Mouse (Mus musculus) lung, postnatal 36 days (tissue): ENCODE data around the gene Grin3b.
A peak's percentile ranks its signal among the peaks of the same experiment; 100 is the strongest.
"Not testable (repeated sequence)": the region's sequence is repeated elsewhere in the genome, so short reads cannot be mapped to it uniquely, and the experiment has no call there.

Experiments
- DNase-seq: peaks from one replicate; pipeline ENCODE4 v3.0.0; 2022; ENCODE audit warnings: mixed read lengths

Grin3b gene

DNA sequence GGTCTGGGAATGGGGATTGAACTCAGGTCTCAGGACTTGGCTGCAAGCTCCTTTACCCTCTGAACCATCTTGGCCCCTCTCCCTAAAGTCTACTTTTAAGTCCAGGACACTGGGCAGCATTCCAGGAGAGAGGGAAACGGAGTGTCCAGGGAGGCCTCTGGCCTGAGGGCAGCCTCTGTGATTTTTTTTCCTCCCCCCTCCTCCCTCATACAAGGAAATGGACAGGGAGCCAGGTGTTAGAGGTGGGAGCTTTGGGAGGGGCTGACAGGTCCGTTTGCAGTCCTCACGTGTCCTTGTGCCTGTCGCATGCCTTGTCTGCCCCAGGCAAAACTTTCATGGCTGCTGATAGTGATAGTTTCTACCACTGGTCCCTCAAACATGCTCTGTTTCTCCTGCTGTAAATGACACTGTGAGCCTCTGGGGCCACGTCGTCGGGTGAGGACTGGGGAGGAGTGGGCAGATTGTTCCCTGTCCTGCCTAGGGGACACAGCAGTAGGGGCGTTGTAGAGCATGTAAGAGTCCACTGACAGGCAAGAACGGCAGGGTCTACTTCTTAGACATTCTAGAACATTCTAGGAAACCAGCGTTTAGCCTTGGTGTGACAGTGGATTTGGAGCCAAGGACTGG lies 34.1 kb upstream of the Grin3b start:
- DNase-seq: no peak

DNA sequence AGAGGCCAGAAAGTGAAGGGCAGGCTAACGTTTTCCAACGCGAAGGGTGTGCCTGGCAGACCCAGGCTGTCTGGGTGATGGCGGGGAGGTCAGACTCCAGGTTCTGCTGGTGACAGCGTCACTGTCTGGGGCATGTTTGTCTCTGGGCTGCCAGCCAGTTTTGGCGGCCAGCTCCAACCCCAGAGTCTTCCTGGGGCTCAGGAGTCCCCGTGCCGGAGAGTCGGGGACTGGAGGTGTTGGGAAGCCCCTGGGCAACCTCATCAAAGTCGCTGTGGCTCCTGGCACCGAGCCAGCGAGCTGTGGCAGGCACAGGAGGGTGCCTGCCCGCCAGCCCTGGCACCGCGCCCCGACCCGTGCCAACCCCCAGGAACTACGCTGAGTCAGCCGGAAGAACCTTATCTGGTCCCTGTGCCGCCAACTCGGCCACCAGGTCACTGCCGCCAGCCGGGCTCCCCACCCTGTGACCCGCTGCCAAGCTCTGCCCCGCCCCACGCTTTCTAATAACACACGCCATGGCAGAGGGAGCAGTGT lies 33.5 kb upstream of the Grin3b start:
- DNase-seq: peak; percentile 94

DNA sequence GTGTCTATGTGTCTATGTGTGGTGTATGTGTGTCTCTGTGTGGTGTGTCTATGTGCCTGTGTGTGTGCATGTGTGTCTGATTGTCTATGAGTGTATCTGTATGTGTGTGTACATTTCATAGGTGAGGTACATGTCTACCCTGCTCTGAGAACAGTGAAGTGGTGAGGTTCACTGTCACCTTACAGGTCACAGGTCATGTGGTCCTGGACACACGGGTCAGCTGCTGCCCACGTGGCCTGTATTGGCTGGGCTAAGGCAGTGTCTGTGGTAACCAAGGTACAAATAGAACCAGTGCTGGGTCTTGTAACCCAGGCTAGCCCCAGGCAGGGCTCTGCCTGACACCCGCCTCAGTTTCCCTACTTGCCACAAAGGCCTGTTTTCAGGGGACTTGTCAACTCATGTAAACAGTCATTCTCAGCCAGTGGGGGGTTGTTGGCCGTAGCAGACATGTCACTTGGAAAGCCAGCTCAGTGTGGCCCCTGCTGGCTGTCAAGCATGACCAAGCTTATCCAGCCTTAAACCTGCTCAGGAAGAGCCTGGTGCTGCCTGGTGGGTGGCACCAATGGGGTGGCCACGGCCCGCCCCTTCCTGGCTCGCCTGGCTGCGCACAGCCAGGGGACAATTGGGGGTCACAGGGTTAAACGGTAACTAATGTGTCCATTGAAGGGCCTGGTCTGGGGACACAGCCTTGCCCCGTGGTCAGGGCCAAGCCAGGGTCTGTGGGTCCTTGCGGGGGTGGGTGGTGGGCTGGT lies 32.6 kb upstream of the Grin3b start:
- DNase-seq: no peak

DNA sequence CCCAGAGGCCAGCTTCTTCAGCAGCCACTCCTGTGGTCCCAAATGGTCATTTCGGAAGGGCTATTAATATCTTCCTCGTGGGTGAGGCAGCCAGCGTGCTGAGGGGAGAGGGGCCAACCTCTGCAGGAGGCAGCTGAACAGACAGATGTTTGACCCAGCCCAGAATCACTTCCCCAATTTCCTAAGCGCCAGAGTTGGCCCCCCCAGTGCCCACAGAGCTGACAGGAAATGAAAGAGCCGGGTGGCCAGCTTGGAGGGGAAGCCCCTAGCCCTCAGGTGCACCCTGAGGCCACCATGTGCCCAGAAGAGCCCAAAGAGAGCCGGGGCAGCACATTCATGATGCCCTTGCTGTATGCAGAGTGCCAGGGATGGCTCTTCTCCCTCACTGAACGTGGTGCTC lies 29.8 kb upstream of the Grin3b start:
- DNase-seq: peak; percentile 67

DNA sequence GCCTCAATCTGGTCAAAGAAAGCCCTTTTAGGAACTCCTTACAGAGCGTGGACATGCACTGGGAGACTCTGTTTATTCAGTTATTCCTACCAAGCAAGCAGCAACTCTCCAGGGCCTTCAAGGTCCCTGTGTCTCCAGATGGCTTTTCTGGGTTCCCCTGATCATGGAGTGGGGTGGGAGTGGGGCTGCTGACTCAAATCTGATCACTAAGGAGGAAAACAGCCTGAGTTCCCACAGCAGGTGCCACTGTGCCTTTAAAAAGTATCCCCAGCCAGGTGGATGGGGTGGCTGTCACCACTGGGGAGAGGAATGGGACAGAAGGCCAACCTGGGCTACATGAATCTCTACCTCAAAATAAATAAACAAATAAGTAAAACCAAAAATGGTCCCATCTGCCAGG lies 27.5 kb upstream of the Grin3b start:
- no peak for DNase-seq

DNA sequence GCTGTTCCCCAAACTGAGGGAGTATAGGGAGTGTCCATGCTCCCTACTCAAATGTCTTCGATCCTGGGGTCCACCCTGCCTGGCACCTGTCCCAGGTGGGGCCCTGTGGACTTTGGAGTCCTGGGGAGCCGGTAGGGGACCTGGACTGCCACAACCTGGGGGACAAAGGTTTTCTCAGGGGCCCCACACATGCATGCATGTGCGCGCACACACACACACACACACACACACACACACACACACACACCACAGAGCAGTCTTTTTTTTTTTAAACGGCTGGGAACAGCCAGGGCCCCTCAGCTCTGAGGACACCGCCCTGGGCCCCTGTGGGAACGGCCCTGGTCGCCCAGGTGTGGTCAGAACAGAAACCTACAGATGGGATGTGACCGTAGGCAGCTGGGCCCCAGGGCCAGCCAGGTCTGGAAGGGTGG lies 27.0 kb upstream of the Grin3b start:
- no peak for DNase-seq

DNA sequence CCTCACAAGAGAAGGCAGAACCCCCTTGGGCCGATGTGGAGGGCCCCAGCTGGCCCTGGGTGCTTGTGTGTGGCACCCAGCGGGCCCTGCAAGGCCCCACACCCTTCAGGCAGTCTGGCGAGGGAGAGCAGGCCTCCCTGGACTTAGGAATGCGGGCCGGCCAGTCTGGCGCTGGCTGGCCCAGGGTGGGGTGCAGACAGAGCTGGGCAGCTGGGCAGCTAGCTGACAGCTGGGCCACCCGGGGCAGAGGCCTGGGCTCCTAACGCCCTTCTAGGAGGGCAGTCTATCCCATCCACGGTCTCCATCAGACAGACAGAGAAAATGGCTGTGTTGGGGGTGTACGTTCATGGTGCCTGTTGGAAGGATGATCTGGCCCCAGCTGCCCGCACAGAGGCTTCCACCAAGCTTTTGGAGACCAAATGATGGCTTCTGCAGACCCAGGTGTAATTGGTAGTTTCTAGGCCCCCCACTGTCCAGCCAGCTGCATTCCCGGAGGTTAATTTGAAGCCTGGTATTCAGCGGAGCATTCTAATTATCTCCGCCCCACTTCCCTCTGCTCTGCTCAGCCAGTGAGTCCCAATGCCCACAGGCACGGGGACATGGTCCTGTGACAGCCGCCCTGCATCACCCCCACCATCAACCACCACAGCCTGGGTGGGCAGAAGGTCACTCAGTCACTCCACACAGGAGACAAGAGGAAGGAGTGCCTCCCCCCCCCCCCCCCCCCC lies 24.8 kb upstream of the Grin3b start:
- peak; percentile 55 for DNase-seq

DNA sequence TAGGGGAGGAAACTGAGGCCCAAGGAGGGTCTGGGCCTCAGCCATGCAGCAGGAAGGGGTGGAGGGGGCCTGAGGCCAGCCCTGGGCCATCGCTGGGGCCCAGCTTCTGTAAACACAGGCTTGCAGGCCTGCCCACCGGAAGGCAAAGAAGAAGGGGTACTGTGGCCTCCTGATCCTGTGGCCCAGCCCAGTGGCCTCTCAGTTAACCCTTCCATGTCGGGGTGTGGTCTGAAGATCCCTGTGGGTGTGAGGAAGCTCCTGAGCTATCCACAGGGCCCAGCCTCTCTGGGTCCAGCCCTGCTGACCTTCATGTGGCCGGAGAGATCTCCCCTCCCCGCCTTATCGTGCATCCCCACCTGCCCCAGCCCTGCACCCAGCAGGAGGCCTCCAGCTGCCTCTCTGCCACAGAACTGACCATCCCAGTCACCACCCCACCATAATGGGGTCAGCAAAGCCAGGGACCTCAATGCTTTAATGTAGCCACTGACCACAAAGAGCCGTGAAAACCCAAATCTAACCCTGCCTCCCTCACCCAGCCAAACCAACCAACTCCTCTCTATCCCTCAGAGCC lies 23.7 kb upstream of the Grin3b start:
- DNase-seq: no peak

DNA sequence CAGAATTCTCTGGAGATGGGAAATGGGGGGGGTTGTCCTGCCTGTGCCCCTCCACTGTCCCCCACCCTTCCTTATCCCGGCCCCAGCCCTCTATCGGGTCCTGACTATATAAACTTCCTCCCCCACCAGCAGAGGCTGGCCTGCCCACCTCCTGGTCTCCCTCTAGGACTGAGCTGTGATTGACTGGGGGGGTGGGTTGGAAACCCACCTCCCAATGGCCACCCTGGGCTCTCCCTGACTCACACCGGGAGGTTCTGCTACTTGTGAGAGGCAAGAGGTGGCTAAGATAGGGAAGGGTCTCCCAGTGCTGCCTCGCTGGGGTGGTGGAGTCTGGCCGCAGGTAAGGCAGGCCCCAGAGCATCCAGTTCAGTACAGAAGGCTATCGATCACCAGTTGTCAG lies 23.0 kb upstream of the Grin3b start:
- no peak for DNase-seq

DNA sequence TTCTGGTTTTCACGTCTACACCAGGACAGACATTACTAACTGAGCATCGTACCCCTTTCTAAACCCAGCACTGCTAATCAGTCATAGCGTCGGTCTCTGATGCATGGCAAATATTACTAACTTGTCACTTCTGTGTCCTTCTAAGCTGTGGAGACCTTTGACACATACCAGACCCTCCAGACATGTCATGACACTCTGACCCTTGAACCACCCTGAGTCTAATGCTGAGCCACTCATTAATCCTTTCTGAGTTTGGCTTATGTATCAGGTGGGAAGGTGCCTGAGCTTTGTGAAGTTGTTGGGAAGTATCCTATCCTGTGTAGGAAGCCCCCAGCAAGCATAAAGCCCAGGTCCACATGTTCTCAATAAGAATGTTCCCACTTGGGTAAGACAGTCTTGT lies 20.6 kb upstream of the Grin3b start:
- DNase-seq: no peak

DNA sequence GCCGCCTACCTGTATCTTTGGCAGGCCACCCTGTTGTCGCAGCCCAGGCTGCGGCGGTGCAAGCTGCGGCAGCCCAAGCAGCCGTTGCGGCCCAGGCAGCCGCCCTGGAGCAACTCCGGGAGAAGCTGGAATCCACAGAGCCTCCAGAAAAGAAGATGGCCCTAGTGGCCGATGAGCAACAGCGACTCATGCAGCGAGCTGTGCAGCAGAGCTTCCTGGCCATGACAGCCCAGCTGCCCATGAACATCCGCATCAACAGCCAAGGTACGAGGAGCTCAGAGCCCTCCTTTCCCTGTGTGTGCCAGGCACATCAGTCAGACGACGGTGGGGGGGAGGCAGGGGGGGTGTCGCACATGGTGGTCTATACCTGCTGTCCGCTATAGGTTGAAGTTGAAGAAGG lies 19.9 kb upstream of the Grin3b start:
- DNase-seq: no peak

DNA sequence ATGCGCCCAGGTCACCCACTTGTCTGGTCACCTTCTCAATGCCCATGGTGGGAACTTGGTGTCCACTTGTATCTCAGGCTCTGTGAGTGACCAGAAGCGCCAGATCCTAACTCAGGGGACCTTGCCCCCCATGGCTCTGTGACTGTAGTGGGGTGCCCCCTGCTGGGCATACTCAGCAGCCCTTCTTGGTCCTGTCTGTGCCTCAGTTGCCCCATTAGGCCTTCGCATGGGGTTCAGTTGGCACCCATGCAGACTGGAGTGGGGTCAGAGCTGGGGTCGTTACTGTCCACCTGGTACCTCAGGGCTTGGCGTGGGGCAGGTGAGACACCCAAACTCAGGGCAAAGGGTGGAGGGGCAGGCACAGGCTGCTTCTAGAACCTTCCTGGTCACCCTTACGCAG lies 16.6 kb upstream of the Grin3b start:
- peak; percentile 71 for DNase-seq

DNA sequence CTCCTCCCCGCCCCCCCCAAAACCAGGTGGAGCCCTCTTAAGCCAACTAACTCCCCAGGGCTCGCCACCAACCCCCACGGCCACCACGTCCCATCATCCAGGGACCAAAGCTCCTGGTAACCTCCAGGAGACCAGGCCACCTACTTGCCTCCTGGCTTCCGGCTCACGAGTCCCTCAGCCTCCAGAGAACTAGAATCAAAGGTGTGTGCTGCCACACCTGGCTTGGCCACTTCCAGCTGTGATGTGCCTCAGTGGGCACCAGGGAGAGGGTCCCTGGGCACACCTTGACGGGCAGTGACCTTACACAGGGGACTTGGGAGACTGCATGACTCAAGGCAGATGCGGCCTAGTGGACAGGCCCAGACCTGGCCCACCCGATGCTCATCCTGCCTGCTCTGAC lies 14.8 kb upstream of the Grin3b start:
- no peak for DNase-seq

DNA sequence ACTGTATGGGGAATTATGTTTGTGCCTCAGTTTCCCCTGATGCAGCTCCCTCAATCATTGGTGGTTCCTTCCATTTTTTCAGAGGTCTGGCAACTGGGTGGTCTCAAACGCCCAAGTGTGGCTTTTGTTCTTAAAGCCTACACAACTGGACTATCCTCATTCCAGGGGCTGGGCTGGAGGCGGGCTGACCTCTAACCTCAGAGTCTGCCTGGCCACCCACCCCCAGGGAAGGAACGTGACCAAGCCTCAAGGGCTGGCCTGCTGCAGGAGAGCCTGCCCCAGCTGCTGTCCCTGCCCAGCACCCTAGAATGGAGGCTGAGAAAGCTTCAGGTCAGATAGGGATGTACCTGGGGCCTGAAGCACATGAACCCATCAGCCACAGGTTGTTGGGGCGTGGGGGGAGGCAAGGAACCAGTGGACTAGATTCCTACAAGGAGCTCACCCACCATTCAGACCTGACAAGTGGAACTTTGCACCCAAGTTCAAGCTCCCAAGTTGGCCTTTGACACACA lies 13.8 kb upstream of the Grin3b start:
- no peak for DNase-seq

DNA sequence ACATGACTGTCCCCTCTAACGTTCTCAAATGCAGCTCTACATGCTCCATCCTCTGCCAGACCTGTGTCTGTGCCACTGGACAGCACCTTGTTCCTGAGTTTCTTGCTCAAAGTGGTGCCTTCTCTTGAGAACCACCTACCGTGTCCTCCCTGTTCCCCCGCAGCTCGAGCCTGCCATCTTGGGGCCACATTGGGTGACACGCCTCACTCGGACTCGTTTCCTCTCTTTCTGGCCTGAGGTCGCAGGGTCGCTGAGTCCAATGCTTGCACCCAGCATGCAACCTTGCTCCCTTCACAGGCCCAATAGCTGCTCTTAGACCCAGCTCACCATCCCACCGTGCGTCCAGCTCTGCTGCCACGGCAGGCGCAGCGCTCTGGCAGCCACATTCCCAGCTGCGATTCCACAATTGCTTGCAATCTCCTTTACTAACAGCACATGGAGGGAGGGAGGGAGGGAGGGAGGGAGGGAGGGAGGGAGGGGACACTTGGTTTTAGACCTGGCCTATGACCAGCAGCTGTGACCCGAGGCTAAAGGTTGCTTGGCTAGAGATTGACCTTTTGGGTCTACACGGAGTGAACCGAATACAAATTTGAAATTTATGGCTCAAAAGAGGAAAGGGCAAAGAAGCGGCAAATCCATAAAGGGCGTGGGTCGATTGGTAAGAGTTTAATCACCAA lies 12.2 kb upstream of the Grin3b start:
- peak; percentile 89 for DNase-seq

DNA sequence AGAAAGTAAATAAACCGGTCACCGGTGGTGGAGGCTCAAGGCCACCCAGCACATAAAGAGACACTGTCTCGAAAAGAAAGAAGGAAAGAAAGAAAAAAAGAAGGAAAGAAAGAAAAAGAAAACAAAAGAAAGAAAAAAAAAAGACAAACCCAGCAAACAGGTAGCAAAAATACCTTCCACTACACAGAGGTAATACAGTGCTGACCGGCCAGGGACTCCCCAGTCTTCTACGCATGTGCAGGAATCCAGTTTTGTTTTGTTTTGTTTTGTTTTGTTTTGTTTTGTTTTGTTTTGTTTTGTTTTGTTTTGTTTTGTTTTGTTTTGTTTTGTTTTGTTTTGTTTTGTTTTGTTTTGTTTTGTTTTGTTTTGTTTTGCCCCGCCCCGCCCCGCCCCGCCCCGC lies 11.1 kb upstream of the Grin3b start:
- DNase-seq: not testable (repeated sequence)

DNA sequence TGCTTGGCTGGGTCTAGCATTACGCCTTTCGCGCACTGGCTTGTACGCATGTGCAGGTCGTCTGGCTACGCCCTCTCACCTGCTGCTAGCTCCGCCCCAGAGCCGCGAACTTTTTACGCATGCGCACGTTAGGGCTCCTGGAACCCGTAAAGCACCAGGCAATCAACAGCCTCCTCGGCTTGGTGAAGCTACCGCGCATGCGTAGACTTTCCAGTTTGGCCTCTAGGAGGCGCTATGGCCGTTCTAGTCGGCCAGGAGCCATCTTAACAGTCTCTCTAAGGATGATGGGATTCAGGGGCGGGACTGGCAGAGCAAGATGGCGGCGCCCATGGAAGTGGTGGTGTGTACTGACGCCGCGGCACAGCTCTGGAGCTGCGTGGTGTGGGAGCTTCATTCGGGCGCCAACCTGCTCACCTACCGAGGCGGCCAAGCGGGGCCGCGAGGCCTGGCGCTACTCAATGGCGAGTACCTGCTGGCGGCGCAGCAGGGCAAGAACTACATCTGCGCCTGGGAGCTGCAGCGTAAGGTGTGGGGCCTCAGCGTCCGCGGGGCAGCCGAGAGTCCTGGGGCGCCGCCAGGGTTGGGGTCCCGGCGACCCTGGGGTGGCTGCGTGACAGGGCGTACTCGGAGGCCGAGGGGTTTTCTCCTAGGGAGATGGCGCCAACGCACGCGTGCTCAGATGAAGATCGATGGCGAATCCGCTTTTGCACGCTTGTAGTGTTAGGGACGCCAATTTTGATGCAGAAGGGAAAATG lies 10.5 kb upstream of the Grin3b start, which contains the start of gene Wdr18:
Gene Wdr18, plus strand, starts transcription at position 306 of the 755 bp plus-strand sequence.
- DNase-seq: peak; percentile 99

DNA sequence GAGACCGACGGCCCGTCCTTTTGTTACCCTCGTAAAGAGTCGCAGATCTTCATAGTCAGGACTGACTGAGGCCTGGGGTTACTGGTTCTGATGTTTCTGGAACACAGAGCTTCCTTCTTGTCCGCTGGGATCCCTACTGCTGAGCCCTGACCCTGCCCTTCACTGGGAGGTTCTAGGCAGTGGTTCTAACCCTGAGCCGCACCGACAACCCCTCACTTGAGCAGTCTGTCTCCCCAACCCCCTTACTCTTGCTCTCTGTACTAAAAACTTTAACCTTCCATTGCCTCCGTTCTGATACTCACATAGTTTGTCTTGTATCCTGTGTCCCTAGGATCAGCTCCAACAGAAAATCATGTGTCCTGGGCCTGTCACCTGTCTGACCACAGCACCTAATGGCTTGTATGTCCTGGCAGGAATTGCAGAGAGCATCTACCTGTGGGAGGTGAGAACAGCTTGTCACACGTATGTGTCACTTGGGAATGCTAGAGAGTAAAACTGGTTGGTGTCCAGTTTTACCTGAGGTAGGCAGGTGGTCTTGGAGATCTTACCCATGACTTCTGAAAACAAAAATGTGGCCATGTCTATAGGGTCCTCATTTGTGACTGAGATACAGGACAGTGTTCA lies 9.7 kb upstream of the Grin3b start:
- DNase-seq: no peak

DNA sequence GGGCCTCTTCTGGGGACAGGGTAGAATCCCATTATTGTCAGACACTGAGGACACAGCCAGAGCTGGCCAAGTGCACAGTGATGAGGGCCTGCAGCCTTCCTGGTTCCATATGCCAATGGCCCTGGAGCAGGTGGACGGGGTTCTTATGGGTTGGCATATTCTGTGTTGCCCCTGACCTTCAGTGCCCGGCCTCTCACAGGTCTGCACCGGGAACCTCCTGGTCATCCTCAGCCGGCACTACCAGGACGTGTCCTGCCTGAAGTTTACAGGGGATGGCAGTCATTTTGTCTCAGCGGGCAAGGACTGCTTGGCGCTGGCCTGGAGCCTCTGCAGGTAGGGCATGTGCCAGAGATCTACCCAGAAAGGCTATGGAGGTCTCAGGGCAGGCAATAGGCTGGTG lies 5.8 kb upstream of the Grin3b start:
- DNase-seq: no peak

DNA sequence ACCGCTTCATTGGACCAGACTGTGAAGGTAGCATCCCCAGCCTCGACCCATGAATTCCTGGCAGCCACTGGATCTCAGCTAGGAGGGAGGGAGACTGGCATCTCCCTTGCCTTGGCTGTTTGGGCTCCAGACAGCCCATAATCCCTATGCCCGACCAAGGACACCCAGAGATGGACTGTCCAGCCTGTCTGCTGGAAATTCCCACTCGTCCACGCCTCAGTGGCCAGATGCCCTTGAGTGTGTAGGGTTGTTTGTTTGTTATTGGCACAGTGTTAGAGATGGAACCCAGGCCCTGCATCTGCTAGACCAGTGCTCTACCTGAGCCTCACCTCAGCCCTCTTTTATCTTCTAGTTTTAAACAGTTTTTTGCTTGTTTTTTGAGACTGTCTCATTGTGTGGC lies 5.2 kb upstream of the Grin3b start:
- no peak for DNase-seq

DNA sequence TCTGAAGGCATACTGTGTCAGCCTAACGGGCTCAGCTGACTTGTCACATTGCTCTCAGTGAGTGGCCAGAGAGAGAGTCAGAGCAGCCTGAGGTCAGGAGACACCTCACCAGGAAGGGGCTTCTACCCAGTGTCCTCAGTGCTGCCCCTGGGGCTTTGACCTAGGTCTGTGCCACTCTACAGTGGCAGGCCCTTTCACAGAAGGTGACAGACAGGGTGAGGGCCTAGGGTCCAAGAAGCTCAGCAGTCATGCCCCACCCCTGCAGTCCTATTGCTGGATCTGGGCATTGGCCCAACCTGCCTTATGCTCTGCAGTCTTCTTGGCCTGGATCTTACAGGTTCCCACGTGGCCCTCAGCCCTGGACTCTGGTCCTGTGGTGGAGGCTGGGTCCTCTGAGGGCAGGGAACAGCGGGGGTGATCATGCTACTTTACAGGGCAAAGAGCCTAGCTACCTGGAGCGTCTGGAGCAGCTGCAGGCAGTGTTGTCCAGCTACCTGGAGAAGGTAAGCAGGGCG lies 3.6 kb upstream of the Grin3b start:
- no peak for DNase-seq
